Mouse (Mus musculus): ENCODE measurements at regions not wholly inside any gene's neighbourhood (a gene's known extent, or its start where the extent isn't known, plus 50 kb on each side); places are given as distances from the start of the nearest gene placed in this dataset.
A peak's percentile ranks its signal among the peaks of the same experiment; 100 is the strongest.
"Not testable (repeated sequence)": the region's sequence is repeated elsewhere in the genome, so short reads cannot be mapped to it uniquely, and the experiment has no call there.

GRCm38 (mm10) chr1:7388627-7389026 is 2580.9 kb downstream of the Gm37988 start:
- no peak for DNase-seq (ENCODE audit: low read depth, low spot score)
- WGBS, result 92% methylated on average over 1 of the region's 1 CpGs

DNA sequence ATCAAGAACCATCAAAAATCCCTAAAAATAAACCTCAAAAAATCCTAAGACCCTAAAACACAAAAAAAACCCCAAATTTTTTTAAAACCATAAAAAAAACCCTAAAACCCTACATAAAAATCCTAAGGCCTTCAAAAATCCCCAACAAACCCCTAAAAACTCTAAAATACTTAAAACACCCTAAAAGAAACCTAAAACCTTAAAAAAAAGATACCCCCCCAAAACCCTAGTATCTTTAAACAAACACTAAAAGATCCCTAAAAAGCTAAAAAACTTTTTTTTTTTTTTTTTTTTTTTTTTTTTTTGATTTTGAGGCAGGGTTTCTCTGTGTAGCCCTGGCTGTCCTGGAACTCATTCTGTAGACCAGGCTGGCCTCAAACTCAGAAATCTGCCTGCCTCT is 2585.8 kb downstream of the Gm37988 start:
- no peak for DNase-seq (ENCODE audit: low read depth, low spot score)

DNA sequence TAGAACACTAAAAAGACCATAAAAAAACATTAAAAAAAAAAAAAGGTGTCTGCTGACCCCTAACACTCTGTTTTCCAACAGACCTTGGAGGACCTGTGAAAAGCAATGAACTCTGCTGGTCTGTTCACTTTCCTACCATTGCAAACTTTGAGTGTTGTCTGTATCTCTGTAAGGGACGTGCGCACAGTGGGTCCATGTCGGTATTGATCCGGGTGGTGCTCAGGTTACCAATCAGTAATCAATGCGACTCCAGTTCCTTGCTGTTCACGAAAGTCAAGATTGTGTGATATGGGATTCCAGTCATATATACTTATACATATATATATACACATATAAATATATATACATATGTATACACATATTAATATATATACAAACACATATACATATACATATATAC is 2586.5 kb downstream of the Gm37988 start:
- DNase-seq (ENCODE audit: low read depth, low spot score), result no peak
- 97% methylated on average over 6 of the region's 6 CpGs for WGBS

- WGBS, result 89% methylated on average over 8 of the region's 8 CpGs
- no peak for DNase-seq (ENCODE audit: low read depth, low spot score)
These were observed 2587.8 kb downstream of the Gm37988 start for GRCm38 (mm10) chr1:7395527-7395926.

- 7% methylated on average over 26 of the region's 26 CpGs for WGBS
- peak; percentile 67 for DNase-seq (ENCODE audit: low read depth, low spot score)
These were observed 2589.4 kb downstream of the Gm37988 start for GRCm38 (mm10) chr1:7396867-7397806.

GRCm38 (mm10) chr1:7397807-7398446 is 2590.2 kb downstream of the Gm37988 start:
- WGBS, result under 1% methylated on average over 43 of the region's 46 CpGs
- DNase-seq (ENCODE audit: low read depth, low spot score), result peak; percentile 88

DNA sequence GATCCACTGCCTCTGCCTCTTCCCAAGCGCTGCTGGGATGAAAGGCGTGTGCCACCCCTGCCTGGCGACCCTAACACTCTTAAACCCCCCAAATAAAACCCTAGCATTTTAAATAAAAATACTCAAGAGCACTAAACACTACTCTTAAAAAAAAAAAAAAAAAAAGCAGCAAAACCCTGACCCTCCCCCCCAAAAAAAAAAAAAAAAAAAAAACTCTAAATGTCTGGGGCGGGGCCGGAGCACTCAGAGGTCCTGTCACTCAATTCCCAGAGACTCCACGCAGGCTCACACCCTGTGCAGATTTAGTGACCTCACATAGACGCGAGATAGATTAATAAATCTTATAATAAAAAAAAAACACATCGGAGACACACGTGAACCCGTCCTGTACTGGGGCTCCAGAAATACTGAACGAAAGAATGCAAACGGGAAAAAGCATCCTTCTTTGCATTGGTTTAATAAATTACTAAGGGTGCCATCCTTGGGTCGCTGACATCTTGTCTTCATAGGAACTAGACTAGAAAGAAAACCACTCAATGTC is 2591.1 kb downstream of the Gm37988 start:
- DNase-seq (ENCODE audit: low read depth, low spot score), result no peak
- WGBS, result 22% methylated on average over 14 of the region's 14 CpGs

DNA sequence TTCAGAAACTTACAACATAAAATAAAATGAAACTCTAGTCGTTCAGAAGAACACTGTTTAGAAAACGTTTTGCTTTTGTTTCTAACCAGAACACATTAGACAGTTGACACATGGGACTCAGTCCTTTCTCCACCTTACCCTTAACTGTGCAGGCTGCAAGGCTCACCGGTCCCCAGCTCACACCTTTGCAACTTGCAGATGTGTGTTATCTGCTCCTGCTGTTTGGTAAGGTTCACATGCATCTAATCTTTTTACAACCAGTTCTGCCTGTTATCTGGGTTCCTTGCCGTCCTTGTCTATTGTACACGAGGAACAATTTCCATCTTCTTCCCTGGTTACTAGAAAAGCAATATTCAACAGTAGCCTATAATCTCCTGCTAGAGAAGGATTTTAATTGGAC is 2598.0 kb downstream of the Gm37988 start:
- DNase-seq (ENCODE audit: low read depth, low spot score), result not testable (repeated sequence)
- WGBS, result 29% methylated on average over 5 of the region's 5 CpGs

DNA sequence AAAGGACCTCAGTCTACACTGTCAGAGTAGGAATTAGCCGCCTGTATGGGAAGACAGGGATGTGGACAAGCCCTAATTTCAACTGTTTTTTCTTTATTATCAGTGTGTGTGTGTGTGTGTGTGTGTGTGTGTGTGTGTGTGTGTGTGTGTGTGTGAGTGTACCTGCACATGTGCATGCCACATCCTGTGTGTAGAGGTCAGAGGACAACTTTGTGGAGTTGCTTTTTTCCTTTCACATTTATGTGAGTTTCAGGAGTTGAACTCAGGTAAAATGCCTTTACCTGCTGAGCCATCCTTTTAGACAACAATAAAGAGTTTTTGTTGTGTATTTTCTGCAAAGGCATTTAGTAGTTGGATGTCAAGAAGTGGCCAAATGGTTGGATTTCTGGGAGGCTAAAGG is 2606.8 kb downstream of the Gm37988 start:
- 42% methylated on average over 1 of the region's 1 CpGs for WGBS
- no peak for DNase-seq (ENCODE audit: low read depth, low spot score)

GRCm38 (mm10) chr1:7451660-7452155 is 2644.0 kb downstream of the Gm37988 start:
- WGBS, result 82% methylated on average over 3 of the region's 3 CpGs
- DNase-seq (ENCODE audit: low read depth, low spot score), result no peak

GRCm38 (mm10) chr1:7454931-7455330 is 2647.2 kb downstream of the Gm37988 start:
- 53% methylated on average over 2 of the region's 2 CpGs for whole genome bisulfite sequencing
- DNase-seq (ENCODE audit: low read depth, low spot score), result no peak

GRCm38 (mm10) chr1:7457895-7458294 is 2650.2 kb downstream of the Gm37988 start:
- DNase-seq (ENCODE audit: low read depth, low spot score), result no peak

DNA sequence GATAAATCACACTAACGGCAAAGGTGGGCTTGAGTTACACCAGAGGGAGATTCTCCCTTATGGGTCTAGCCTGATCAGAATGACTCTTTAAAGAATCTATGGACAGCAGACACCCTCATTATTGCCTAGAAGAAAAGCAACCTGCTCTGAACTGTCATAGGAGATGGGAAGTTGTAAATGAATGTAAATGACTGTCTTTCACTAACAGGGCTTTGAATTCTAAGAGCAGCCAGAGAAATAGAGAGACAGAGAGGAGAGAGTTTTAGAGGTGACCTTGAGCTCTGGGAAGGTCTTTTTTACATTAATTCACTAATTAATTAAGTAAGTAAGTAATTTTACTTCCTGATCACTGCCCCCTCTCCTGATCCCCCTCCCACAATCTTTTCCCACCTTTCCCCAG is 2686.4 kb downstream of the Gm37988 start:
- WGBS, result 88% methylated on average over 1 of the region's 1 CpGs

GRCm38 (mm10) chr1:7499042-7499441 is 2691.3 kb downstream of the Gm37988 start:
- DNase-seq (ENCODE audit: low read depth, low spot score), result no peak
- 24% methylated on average over 6 of the region's 6 CpGs for WGBS

More for the DNA sequence above, 2686.4 kb downstream of the Gm37988 start:
- DNase-seq (ENCODE audit: low read depth, low spot score), result no peak

GRCm38 (mm10) chr1:7502363-7502762 is 2694.7 kb downstream of the Gm37988 start:
- peak; percentile 61 for DNase-seq (ENCODE audit: low read depth, low spot score)
- WGBS, result 33% methylated on average over 2 of the region's 2 CpGs

GRCm38 (mm10) chr1:7518791-7519190 is 2711.1 kb downstream of the Gm37988 start:
- DNase-seq (ENCODE audit: low read depth, low spot score), result no peak
- 55% methylated on average over 8 of the region's 8 CpGs for WGBS

DNA sequence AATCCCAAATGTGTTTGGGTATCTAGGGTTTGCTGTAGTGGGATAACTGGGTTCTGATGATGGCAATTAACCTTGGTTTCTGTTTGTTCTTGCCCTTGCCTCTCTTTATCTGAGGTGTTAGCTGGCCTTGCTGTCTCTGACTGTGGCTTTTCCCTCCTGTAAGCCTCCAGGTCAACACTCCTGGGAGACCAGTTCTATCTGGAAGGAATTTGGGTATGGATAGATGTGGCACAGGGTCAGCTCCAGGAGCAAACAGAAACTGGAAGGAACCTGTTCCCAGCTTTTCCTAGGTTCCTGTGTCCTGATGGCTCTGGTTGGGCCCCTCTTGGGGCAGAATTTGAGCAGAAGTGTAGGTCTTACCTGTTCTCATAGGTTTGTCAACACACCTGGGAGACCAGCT is 2725.8 kb downstream of the Gm37988 start:
- DNase-seq (ENCODE audit: low read depth, low spot score), result no peak

DNA sequence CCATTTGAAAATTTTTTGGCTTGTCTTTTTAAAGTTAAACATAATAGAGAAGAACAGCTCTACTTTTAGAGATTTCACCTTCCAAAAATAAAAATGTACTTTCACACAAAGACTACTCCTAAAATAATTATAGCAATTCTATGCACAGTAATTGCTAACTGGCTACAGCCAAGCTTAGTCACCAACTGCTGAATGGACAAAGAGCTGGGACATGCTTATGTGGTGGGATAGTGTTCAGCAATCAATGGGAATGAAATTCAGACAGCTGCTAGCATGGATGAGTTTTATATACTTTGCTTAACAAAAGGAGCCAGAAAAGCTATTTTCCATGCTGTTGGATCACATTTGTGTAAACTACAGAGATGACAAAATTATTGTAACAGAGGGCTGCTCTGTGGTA is 2727.5 kb downstream of the Gm37988 start:
- no peak for DNase-seq (ENCODE audit: low read depth, low spot score)

- 18% methylated on average over 2 of the region's 2 CpGs for WGBS
- DNase-seq (ENCODE audit: low read depth, low spot score), result peak; percentile 38
These were observed 2735.8 kb downstream of the Gm37988 start for GRCm38 (mm10) chr1:7543492-7543891.

- no peak for DNase-seq (ENCODE audit: low read depth, low spot score)
- WGBS, result 36% methylated on average over 2 of the region's 2 CpGs
These were observed 2740.6 kb downstream of the Gm37988 start for GRCm38 (mm10) chr1:7548261-7548660.

GRCm38 (mm10) chr1:7574787-7575186 is 2767.1 kb downstream of the Gm37988 start:
- DNase-seq (ENCODE audit: low read depth, low spot score), result no peak
- 93% methylated on average over 1 of the region's 1 CpGs for WGBS

All from large intestine, adult 2 months (tissue).